Mouse (Mus musculus): ENCODE measurements around the gene Snrpd3. TPM values are rescaled to one million over a fixed set of nuclear protein-coding genes. Genes with fewer than 3 reads are reported as not detected.

Snrpd3 gene
- polyA plus RNA-seq, 1 experiment = 195 TPM

DNA sequence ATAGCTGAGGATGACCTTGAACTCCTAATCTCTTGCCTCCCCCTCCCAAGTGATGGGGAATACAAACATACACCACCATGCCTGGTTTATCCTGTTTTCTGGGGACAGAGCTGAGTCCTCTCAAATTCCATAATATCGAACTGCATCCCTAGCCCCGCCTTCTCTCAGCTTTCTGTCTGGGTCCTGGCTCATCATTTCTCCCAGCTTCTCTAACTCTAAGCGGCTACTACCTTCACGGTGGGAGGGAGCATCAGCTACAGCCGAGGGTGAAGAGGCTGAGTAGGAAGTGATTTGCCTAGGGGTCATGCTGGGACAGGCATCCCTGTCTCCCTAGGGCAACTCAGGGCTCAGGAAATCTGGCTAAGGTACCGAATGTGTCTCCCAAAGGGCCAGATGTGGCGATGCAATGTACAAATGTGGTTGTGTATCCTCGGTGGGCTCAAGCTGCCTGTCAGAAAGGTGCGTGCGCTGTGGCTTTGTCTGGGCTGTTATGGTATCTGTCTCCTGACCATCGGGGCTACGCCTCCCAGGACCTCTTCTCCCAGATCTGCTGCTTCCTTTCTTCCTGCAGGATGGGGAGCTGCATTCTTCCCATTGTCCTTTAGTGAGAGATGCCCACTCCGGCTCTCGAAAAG, 41.8 kb downstream of the Snrpd3 start:
- H3K36me3 ChIP-seq (ENCODE audit: control insufficient read depth, insufficient read depth) = no peaks in the 10 kb centered on the region
- H3ac ChIP-seq (ENCODE audit: control insufficient read depth, insufficient read length) = no peak overlapping the region
- TF ChIP-seq TCF12 (IDR thresholded peaks at IDR 0.05; ENCODE audit: insufficient read depth, poor library complexity, severe bottlenecking) (no peak), MYOG (IDR thresholded peaks at IDR 0.05; ENCODE audit: control insufficient read depth in 1 of 3, insufficient read depth in 1 of 3, insufficient read length in 2 of 3, low read depth in 2 of 3) (no peak), SRF (IDR thresholded peaks at IDR 0.05; ENCODE audit: control insufficient read depth, insufficient read length, low read depth) (no peak)
- no peaks in the 10 kb centered on the region for H3K79me2 ChIP-seq (ENCODE audit: control insufficient read depth, insufficient read depth)
- peak overlapping the region; percentile 72 for H3K4me2 ChIP-seq (ENCODE audit: low read depth)
- no peaks in the 10 kb centered on the region for H3K27me3 ChIP-seq (ENCODE audit: control insufficient read depth, insufficient read depth, insufficient read length)
- H3K4me3 ChIP-seq = peak overlapping the region; percentile 8

DNA sequence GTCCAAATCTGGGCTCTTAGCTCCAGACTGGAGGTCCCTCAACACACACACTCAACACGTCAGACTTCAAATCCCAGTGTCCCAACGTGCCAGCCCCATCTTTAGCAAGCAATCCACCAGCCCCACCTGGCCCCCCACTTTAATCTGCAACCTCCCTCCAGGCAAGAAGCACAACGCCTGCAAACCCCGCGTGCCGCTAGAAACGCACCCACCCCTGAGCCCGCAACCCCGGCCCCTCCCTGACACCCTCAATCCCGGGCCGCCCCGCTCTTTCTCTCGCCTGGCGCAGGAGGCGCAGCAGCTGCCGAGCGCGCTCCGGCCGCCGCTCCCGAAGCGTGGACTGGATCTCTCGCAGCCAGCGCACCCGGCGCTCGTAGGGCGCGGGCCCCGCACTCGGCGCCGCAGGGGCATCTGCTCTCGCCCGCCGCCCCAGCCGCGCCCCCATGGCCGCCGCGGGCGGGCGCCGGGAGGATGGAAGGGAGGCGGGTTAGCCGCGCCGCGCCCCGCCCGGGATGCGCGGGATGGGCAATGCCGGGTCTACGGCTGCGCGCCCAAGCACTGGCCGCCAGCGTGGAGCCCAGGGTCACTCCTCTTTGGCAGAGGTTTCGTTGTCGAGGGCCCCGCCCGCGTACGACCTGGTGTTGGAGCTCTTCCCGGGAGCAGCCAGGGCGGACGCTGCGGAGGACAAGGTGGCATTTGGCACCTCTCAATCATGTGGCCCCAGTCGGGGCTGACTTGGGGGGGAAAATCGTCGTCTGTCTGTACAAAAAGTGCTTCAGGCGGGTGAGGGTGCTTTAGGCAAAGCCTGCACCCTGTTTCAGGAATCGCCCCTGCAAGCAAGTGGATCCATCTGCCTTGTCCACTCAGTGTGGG, 42.6 kb downstream of the Snrpd3 start, which contains the start of gene Lrrc75b:
Lrrc75b (minus strand) TSS at position 655 of the 873 bp plus-strand sequence.
- Histone ChIP-seq H3K27me3 (ENCODE audit: control insufficient read depth, insufficient read depth, insufficient read length) (no peaks in the 10 kb centered on the region), H3K4me3 (peak within 1 kb of the TSS; percentile 8)
- TF ChIP-seq MYOG (IDR thresholded peaks at IDR 0.05; ENCODE audit: control insufficient read depth in 1 of 3, insufficient read depth in 1 of 3, insufficient read length in 2 of 3, low read depth in 2 of 3) (peak in 1 of 3 experiments; percentile 61), POLR2A (IDR thresholded peaks at IDR 0.05; ENCODE audit: insufficient read length, low read depth) (peak; percentile 28), MYOD1 (IDR thresholded peaks at IDR 0.05; ENCODE audit: control insufficient read depth in 1 of 3, insufficient read length in 2 of 3, low read depth in 2 of 3) (peak in 1 of 3 experiments; percentile 46), TCF12 (IDR thresholded peaks at IDR 0.05; ENCODE audit: insufficient read depth, poor library complexity, severe bottlenecking) (no peak)

DNA sequence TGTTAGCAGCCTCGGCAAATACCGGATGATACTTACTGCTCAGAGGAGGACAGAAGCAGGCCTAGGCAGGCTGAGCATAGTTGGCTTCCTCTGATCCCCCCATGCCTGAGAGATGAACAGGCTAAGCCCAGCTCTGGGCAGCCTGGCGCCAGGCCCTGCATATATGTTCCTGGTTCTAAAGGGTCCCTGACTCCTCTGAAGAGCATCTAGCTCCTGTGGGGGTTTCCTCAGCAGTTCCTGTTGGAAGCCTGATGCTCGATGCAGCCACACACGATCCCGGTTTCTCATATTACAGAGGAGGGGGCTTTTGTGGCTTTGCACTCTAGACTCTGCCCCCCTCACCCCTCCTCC, 43.2 kb downstream of the Snrpd3 start:
- Histone ChIP-seq H3K27me3 (ENCODE audit: control insufficient read depth, insufficient read depth, insufficient read length) (no peaks in the 10 kb centered on the region), H3K4me3 (peak overlapping the region; percentile 8), H3K36me3 (ENCODE audit: control insufficient read depth, insufficient read depth) (no peaks in the 10 kb centered on the region), H3K4me2 (ENCODE audit: low read depth) (peak overlapping the region; percentile 72), H3ac (ENCODE audit: control insufficient read depth, insufficient read length) (no peak overlapping the region), H3K79me2 (ENCODE audit: control insufficient read depth, insufficient read depth) (no peaks in the 10 kb centered on the region)
- no peak for TF ChIP-seq E2F4 (IDR thresholded peaks at IDR 0.05; ENCODE audit: insufficient read depth)
- no peak for TF ChIP-seq CEBPB (IDR thresholded peaks at IDR 0.05; ENCODE audit: insufficient read depth, poor library complexity, severe bottlenecking)
- no peak for TF ChIP-seq MYOG (IDR thresholded peaks at IDR 0.05; ENCODE audit: control insufficient read depth in 1 of 3, insufficient read depth in 1 of 3, insufficient read length in 2 of 3, low read depth in 2 of 3)
- no peak for TF ChIP-seq REST (IDR thresholded peaks at IDR 0.05; ENCODE audit: insufficient read depth, insufficient read length)
- TF ChIP-seq MYOD1 (IDR thresholded peaks at IDR 0.05; ENCODE audit: control insufficient read depth in 1 of 3, insufficient read length in 2 of 3, low read depth in 2 of 3) = no peak
- no peak for TF ChIP-seq POLR2AphosphoS2 (IDR thresholded peaks at IDR 0.05; ENCODE audit: insufficient read length, low read depth)
- no peak for TF ChIP-seq MAX (IDR thresholded peaks at IDR 0.05; ENCODE audit: low read depth)
- no peak for TF ChIP-seq TCF3 (IDR thresholded peaks at IDR 0.05; ENCODE audit: insufficient read length, low read depth)
- no peak for TF ChIP-seq USF1 (IDR thresholded peaks at IDR 0.05; ENCODE audit: low read depth)
- no peak for TF ChIP-seq TCF12 (IDR thresholded peaks at IDR 0.05; ENCODE audit: insufficient read depth, poor library complexity, severe bottlenecking)
- TF ChIP-seq POLR2A (IDR thresholded peaks at IDR 0.05; ENCODE audit: insufficient read length, low read depth) = no peak
- TF ChIP-seq SRF (IDR thresholded peaks at IDR 0.05; ENCODE audit: control insufficient read depth, insufficient read length, low read depth) = no peak

More for the DNA sequence above, 42.6 kb downstream of the Snrpd3 start, which contains the start of gene Lrrc75b:
- Histone ChIP-seq H3K36me3 (ENCODE audit: control insufficient read depth, insufficient read depth) (no peaks in the 10 kb centered on the region), H3ac (ENCODE audit: control insufficient read depth, insufficient read length) (no peak within 1 kb of the TSS), H3K4me2 (ENCODE audit: low read depth) (peak within 1 kb of the TSS; percentile 72), H3K79me2 (ENCODE audit: control insufficient read depth, insufficient read depth) (no peaks in the 10 kb centered on the region)

DNA sequence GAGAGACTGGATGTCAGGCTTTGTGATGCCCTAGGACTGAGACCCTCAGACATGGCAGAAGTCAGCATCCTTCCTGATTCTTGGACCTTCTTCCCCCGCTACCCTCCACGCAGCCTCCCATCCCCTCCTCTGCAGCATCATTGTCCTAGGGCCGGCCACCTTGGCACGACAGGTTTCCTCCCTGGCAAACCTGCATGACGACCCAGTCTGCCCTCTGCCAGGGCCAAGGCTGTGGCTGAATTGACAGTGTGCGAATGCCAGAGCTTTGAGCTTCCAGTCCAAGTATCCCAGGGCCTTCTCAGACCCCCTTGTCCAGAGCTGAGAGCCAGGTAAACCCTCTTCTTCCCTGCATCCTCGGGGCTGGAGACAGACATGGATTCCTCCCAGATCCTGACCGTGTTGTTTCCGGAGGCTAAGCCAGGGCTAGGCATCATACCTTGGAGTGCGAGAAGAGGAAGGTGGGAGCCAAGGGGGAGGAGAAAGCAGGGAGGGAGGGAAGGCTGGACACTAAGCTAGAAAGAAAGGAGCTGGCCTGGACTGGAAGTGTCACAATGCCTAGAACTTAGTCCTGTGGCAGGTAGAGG, 43.8 kb downstream of the Snrpd3 start, which contains the start of gene Ggt1:
Ggt1 (plus strand) TSS at position 534 of the 584 bp plus-strand sequence.
- H3K79me2 ChIP-seq (ENCODE audit: control insufficient read depth, insufficient read depth) = no peaks in the 10 kb centered on the region
- no peaks in the 10 kb centered on the region for H3K27me3 ChIP-seq (ENCODE audit: control insufficient read depth, insufficient read depth, insufficient read length)

More for the DNA sequence above, 43.8 kb downstream of the Snrpd3 start, which contains the start of gene Ggt1:
- Histone ChIP-seq H3K4me3 (peak within 1 kb of the TSS; percentile 8), H3ac (ENCODE audit: control insufficient read depth, insufficient read length) (no peak within 1 kb of the TSS), H3K4me2 (ENCODE audit: low read depth) (peak within 1 kb of the TSS; percentile 72), H3K36me3 (ENCODE audit: control insufficient read depth, insufficient read depth) (no peaks in the 10 kb centered on the region)
- TF ChIP-seq POLR2AphosphoS2 (IDR thresholded peaks at IDR 0.05; ENCODE audit: insufficient read length, low read depth) = no peak
- no peak for TF ChIP-seq REST (IDR thresholded peaks at IDR 0.05; ENCODE audit: insufficient read depth, insufficient read length)
- no peak for TF ChIP-seq POLR2A (IDR thresholded peaks at IDR 0.05; ENCODE audit: insufficient read length, low read depth)
- no peak for TF ChIP-seq MYOD1 (IDR thresholded peaks at IDR 0.05; ENCODE audit: control insufficient read depth in 1 of 3, insufficient read length in 2 of 3, low read depth in 2 of 3)
- no peak for TF ChIP-seq SRF (IDR thresholded peaks at IDR 0.05; ENCODE audit: control insufficient read depth, insufficient read length, low read depth)
- no peak for TF ChIP-seq CEBPB (IDR thresholded peaks at IDR 0.05; ENCODE audit: insufficient read depth, poor library complexity, severe bottlenecking)
- TF ChIP-seq USF1 (IDR thresholded peaks at IDR 0.05; ENCODE audit: low read depth) = no peak
- no peak for TF ChIP-seq MAX (IDR thresholded peaks at IDR 0.05; ENCODE audit: low read depth)

Data from myocyte (in vitro differentiated cells).